Mouse (Mus musculus) heart, adult 8-10 months (tissue): Measurements from ENCODE around the gene Hyou1. TPM values are rescaled to one million over a fixed set of nuclear protein-coding genes. Genes with fewer than 3 reads are reported as not detected.
A peak's percentile ranks its signal among the peaks of the same experiment; 100 is the strongest.
"Not testable (repeated sequence)": the region's sequence is repeated elsewhere in the genome, so short reads cannot be mapped to it uniquely, and the experiment has no call there.

Source experiments
- DNase-seq: peaks from one replicate; pipeline ENCODE4 v3.0.0; 2022; ENCODE audit warnings: low spot score
- total RNA-seq, 4 experiments: library from RNA; stranded (reverse); gene quantifications; 2 replicates each; pipeline ENCODE4 v1.2.4; 2022

The Hyou1 gene
- total RNA-seq, 4 experiments from 2014 or later, result 50.4 to 82.6 (median 67.0) TPM

DNA sequence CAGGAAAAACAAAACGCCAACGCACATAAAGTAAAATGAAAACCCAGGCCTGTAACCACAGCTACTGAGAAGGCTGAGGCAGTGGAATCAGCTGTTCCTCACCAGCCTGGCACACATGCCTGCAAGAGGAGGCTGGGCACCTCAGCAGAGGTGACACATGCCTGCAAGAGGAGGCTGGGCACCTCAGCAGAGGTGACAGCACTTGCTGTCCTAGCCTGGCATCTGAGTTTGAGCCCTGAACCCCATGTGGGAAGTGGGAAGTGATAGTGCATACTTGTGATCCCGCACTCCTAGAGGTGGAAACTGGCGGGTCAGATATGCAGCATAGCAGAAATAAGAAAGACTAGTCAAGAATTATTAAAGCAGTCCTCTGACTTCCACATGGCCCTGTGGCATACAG, 27.9 kb upstream of the Hyou1 start:
- no peak for DNase-seq

DNA sequence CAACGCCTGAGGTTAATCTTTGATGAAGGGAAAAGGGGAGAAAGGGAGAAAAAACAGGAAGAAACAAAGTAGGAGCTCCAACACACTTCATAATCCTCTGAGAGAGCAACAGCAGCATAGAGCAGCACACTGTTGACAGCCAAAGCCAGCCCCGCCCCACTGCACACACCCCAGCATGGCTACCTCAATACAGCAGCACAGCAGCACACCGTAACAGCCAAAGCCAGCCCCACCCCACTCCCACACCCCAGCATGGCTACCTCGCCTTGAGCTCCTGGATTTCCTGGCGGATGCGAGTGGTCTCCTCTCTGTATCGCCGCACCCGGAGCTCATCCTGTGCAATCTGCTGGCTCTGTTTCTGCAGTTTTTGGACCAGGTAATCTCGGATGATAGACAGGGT, 27.0 kb upstream of the Hyou1 start:
- no peak for DNase-seq

DNA sequence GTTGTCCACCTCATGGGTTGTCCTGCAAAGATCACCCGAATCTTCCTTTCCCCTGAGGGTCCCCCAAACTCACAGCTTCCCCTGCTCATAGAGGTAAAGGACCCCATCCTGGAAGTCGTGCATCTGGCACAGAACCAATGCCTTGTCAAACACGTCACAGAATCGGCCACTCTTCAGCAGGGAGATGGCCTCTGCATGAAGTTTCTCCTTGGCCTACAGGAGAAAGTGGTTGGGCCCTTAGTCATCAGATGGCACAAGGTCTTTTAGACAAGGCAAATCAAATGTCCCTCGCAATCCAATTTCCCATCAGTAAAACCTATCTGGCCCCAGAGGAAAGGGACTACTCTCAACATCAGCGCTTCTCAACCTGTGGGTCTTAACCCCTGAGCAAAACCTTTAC, 26.1 kb upstream of the Hyou1 start:
- DNase-seq, result no peak

GRCm38 (mm10) chr9:44357207-44357606, 22.1 kb upstream of the Hyou1 start:
- DNase-seq, result no peak

DNA sequence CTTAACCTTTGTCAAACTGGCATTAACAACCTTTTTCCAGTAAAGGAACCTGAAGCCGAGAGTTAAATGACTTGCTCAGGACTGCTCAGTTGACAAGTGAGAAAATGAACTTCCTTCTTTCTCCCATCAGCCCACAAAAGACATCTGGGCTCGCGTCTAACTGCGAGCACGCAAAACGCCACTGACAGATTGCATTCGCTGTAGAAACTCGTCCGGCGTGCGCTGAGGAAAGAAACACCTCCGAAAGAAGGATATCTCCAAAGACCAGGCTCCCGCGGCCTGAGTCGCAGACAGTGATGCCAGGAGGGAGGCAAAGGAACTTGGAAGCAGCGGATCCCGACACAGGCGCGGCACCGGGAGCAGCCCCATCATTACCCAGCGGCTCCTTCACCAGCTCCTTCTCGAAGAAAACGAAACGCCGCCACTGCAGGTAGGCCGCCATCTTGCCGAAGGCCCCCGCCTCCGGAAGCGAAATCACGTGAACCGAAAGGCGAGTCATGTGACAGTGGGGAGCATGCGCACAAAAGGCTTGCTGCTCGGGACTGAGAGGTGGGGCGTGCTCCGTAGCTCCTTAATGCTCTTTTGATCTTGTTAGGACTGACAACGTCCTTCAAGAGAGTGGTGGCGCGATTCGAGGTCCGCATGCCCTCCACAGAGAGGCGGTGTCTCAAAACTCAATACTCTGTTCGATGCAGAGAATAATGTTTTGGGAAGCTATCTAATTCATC, 17.9 kb upstream of the Hyou1 start, which contains the start of gene Vps11:
TSS of gene Vps11 (minus strand) at position 481 of the 728 bp plus-strand sequence.
- peak; percentile 95 for DNase-seq

DNA sequence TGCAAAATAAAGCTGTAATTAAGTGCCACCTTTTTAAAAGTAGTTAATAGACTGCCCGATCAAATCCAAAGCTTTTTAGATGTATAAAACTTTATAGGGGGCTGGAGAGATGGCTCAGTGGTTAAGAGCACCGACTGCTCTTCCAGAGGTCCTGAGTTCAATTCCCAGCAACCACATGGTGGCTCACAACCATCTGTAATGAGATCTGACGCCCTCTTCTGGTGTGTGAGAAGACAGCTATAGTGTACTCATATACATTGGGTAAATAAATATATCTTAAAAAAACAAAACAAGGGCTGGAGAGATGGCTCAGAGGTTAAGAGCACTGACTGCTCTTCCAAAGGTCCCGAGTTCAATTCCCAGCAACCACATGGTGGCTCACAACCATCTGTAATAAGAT, 17.4 kb upstream of the Hyou1 start:
- not testable (repeated sequence) for DNase-seq

- no peak for DNase-seq
Measured at GRCm38 (mm10) chr9:44364480-44364879, 14.8 kb upstream of the Hyou1 start.

GRCm38 (mm10) chr9:44373386-44373785, 5.9 kb upstream of the Hyou1 start:
- no peak for DNase-seq

DNA sequence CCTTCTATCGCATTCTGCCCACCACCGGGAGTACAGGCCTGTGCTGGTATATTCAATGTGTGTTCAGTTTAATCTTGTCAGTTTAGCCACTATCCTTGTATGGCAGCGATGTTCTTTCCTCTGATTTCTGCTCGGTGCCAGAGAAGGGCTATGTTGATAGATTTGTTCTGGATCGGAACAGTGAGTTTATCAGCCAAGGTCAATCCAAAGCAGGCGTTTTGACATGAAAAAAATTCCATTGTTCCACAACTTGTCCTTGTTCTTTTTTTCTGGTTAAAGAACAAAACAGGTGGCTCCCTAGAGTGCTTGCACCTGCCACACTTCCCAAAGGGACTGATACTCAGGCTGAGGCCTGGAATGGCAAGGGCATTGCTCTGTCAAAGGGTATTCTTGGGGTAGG, 3.1 kb upstream of the Hyou1 start:
- no peak for DNase-seq

DNA sequence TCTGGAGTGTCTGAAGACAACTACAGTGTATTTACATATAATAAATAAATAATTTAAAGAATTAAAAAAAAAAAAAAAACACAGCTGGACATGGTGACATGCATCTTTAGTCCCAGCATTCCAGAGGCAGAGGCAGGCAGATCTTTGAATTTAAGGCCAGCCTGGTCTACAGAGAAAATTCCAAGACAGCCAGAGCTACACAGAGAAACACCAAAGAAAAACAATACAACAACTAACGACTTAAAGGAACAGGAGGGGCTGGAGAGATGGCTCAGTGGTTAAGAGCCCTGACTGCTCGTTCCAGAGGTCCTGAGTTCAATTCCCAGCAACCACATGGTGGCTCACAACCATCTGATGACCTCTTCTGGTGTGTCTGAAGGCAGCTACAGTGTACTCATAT, 2.0 kb upstream of the Hyou1 start:
- DNase-seq, result not testable (repeated sequence)

DNA sequence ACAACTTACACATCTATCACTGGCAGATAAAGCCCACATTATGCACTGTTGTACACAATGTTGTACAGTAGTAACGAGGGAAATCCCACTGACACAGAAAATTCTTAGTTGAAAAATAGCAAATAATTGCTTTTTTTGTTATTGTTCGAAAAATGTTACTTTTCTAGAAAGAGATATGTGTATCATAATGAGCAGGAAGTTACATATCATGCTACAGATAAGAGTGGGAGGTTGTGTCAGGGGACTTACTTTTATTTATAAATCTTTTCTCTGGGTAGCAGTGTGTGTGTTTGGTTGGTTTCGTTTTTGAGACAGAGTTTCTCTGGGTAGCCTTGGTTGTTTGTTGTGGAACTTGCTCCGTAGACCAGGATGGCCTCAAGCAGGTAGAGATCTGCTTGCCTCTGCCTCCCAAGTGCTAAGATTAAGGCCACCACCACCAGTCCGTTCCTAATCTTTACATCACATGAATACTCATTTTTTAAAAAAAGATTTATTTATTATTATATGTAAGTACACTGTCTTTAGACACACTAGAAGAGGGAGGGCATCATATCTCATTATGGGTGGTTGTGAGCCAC, 1.0 kb upstream of the Hyou1 start:
- no peak for DNase-seq

GRCm38 (mm10) chr9:44379862-44380261, 572 bp downstream of the Hyou1 start:
- no peak for DNase-seq

- DNase-seq, result no peak
Measured at GRCm38 (mm10) chr9:44384596-44384995, 5.3 kb downstream of the Hyou1 start.

DNA sequence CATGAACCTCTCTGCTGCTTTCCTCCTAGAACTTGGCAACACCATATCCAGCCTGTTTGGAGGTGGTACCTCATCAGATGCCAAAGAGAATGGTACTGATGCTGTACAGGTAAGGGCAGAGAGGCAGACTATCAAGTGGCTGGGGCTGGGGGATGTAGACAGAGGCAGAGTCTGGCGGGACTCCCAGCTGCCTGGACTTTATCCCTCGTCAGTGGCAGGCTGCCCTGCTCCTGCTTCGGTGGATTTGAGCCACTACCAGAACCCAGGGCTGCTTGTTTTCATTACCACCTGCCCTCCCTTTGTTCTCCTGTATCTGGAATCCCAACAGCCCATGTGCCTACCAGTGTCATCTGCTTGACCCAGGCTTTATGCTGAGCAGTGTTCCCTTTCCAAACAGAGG, 7.9 kb downstream of the Hyou1 start:
- no peak for DNase-seq

DNA sequence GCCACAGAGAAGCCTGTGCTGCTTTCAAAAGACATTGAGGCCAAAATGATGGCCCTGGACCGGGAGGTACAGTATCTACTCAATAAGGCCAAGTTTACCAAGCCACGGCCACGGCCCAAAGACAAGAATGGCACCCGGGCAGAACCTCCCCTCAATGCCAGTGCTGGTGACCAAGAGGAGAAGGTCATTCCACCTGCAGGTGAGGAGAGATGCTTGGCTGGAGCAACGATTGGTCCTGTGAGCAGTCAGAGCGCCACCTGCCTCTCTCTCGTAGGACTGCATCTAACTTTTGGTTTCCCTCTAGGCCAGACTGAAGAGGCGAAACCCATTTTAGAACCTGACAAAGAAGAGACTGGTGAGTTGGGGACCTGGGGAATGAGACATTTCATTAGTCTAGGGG, 10.0 kb downstream of the Hyou1 start:
- no peak for DNase-seq

DNA sequence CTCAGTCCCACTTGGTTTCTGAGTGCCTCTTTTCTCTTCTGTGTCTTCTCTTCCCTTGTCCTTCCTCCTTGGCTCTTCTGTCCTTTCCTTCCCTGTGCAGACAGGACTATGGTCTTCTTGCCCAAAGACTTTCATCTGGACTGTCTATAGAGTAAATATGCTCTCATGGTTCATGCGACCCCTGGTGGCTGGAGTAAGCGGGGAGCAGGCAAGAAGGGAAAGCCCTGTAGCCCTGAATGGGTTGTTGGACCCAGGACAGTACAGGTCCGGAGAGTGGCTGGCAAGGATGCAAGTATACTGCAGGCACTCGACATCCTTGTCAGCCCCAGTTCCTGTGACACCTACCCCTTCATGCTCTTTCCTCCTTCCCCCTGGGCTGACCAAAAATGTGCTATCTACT, 12.2 kb downstream of the Hyou1 start:
- peak; percentile 72 for DNase-seq

DNA sequence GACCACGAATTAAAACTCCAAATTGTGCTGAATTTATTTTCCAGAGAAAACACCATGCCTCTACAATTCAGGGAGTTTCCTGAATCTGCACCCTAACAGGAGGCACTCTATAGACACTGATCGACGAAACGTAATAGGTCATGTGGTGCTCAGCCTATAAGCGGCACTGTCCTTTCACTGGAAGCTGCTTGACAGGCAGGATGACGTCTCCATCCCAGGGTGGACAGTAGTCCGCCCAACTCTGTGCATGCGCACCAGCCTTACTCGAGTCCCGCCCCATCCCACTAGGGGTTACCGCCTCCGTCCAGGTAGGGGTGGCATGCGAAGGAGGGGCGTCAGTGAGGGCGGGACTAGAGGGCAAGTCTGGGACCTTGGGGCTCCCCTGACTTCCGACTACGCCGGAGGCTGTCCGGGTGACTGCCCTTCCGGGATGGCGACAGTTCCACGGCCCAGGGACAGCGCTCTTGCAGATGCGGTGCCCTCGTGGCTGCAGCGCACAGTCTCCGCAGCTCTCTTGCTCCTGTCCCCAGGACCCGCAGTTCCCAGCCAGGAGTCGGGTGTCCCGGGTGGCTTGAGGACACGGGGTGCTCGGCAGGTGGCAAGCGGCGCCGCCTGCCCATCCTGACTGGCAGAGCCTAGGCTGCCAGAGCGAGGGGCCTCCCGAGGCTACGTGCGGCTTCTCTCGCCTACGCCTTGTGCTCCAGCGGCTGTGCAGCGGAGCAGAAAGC, 17.6 kb downstream of the Hyou1 start, which contains the start of gene Slc37a4:
TSS of gene Slc37a4 (plus strand) at position 169 of the 728 bp plus-strand sequence.
- peak; percentile 95 for DNase-seq

- DNase-seq, result no peak
Measured at GRCm38 (mm10) chr9:44398087-44398486, 18.8 kb downstream of the Hyou1 start.

- no peak for DNase-seq
Measured at GRCm38 (mm10) chr9:44398551-44398950, 19.3 kb downstream of the Hyou1 start.

DNA sequence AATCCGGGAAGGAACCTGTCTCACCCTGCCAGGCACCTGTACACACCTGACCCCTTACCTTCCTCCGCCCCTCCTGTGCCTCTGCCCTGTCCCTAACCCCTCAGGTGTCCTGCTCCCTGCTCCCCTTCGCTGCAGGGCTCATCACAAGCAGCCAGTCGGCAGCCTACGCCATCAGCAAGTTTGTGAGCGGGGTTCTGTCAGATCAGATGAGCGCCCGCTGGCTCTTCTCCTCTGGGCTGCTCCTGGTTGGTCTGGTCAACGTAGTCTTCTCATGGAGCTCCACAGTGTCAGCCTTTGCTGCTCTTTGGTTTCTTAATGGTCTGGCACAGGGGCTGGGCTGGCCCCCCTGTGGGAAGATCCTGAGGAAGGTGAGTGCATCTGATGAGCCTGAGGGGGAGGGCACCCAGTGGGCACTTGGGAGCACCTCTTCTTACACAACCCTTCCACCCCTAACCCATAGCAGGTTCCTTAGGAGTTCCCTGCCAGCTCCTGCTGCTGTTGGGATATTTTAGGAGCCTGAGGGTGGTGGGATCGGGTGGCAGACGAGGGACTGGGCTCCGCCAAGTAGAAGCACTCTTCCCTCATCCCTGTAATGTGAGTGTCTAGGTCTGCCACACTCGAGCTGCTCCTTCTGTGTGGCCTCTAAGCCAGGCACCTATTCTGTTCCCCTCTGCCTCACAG, 20.0 kb downstream of the Hyou1 start:
- no peak for DNase-seq

DNA sequence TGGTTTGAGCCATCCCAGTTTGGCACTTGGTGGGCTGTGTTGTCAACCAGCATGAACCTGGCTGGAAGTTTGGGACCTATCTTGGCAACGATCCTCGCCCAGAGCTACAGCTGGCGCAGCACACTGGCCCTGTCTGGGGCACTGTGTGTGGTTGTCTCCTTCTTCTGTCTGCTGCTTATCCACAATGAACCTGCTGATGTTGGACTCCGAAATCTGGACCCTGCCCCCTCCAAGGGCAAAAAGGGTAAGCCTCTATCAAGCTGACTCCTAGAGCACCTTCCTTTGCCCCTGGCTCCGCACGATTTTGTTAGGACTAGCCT, 20.5 kb downstream of the Hyou1 start:
- DNase-seq, result no peak

DNA sequence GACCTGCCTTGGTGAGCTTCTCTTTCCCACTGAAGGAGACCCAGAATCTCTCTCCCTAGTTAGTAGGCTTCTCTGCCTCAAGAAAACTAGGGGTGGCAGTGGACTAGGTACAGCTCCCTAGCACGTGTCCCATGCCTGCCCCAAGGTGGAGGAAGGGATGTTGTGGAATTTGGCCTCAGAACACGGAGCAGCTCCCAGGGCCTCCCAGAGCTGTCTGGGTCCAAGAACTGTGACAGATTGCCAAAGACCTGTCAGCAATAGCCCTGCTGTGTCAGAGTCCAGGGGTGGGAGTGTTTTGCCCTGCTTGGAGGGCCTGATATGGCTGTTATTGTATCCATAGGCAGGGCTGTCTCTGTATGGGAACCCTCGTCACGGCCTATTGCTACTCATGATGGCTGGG, 21.8 kb downstream of the Hyou1 start:
- peak; percentile 68 for DNase-seq
